Mouse (Mus musculus) cerebellum, adult 11 months (tissue): ENCODE measurements around the gene Rbm3.
A peak's percentile ranks its signal among the peaks of the same experiment; 100 is the strongest.
"Not testable (repeated sequence)": the region's sequence is repeated elsewhere in the genome, so short reads cannot be mapped to it uniquely, and the experiment has no call there.

ENCODE experiments used
- DNase-seq: peaks from one replicate; pipeline ENCODE4 v3.0.0; 2022

The Rbm3 gene

DNA sequence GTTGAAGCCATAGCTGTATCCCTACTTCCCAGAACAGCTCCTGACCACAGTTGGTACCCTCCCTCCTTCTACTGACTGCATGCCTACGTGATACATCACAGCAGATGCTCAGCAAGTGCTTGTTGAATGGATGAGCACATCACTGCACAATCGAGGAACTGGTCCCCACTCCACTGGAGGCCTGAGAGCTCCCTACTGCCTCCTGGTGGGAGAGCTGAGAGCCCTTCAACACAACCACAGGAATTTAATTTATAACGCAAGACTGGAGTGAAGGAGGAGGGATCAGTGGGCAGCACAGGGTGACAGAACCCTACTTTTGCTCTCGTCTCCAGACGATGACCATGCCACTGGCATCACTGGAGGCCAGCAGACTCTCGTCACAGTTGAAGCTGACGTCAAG lies 20.4 kb downstream of the Rbm3 start:
- no peak for DNase-seq

- DNase-seq, result peak; percentile 39
These were observed 21.7 kb downstream of the Rbm3 start for GRCm38 (mm10) chrX:8123821-8124470.

DNA sequence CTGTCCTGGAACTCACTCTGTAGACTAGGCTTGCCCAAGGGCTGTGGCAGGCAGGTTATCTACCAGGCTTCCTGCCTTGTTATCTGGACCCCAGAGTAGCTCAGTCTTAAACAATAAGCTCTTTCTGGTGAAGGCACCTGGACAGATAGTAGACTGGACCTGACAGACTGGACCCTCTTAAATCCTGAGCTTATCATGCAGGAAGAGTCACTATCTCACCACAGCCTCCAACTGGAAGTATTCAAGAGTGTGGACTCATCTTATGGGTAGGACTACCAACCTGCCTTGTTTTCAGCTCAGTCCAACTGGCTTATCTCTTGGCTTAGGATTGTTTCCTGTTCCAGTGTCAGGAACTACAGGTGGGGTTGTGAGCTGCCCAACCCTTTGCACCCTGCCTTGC lies 28.4 kb downstream of the Rbm3 start:
- no peak for DNase-seq

DNA sequence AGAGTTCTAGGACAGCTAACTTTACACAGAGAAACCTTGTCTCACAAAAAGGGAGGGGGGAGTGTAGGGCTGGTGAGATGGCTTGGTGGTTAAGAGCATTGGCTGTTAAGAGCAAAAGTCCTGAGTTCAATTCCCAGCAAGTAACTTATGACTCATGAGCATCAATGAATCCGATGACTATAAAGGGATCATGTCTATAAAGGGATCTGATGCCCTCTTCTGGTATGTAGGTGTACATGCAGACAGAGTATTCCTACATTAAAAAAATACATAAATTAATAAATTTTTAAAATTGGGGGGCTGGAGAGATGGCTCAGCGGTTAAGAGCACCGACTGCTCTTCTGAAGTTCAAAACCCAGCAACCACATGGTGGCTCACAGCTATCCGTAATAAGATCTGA lies 30.4 kb downstream of the Rbm3 start:
- DNase-seq, result no peak

GRCm38 (mm10) chrX:8105019-8105418 lies 40.7 kb downstream of the Rbm3 start:
- no peak for DNase-seq

DNA sequence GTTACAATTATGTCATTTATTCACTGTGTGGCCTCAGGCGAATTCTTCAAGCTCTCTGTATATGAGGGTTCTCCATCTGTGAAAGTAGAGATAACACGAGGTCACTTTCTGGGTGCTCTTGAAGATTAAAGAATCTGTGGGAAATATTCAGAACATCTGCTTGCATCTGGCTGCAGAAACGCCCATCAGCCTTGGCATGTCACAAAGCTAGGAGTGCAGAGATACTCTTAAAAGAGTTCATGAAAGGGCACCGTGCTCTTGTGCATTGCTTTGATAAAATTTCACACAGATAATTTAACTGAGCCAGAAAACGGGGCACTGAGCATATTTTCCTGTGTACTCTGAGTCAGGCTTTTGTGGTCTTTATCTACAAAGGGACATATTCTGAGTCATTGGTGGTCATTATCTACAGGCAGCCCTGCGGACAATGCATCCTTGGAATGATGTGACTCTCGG lies 43.4 kb downstream of the Rbm3 start:
- no peak for DNase-seq

DNA sequence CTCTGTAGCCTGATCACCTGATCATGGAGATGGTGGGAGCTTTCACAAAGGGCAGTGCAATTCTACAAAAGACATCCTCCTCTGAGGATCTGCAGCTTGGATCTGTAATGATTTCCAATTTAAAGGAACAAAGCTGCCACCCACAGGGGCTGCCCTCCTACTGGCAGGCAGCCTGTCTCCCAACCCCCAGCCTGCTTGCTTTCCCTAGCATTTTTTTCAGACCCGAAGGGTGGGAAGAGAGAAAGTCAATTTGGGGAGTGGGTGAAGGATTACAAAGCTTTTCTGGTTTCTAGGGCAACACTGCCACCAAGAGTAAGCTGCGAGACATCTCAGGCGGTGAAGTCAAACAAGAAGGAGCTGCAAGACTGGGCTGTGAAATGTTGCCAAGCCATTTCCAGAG lies 44.7 kb downstream of the Rbm3 start:
- no peak for DNase-seq

DNA sequence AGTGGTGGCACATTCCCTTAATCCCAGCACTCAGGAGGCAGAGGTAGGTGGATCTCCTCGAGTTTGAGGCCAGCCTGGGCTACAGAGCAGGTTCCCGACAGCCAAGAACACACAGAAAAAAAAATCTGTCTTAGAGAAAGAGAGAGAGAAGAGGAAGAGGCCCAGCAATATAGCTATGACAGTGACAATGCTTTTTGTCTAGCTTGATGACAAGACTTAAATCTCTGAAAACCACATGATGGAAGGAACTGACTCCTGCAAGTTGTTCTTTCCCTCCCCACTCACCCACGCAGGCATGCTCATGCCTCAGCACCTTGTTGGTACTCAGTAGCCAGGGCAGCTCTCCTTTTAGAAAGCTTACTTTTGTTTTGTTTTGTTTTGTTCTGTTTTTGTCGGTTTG lies 46.2 kb downstream of the Rbm3 start:
- no peak for DNase-seq

GRCm38 (mm10) chrX:8096787-8097242 lies 48.9 kb downstream of the Rbm3 start:
- peak; percentile 97 for DNase-seq

DNA sequence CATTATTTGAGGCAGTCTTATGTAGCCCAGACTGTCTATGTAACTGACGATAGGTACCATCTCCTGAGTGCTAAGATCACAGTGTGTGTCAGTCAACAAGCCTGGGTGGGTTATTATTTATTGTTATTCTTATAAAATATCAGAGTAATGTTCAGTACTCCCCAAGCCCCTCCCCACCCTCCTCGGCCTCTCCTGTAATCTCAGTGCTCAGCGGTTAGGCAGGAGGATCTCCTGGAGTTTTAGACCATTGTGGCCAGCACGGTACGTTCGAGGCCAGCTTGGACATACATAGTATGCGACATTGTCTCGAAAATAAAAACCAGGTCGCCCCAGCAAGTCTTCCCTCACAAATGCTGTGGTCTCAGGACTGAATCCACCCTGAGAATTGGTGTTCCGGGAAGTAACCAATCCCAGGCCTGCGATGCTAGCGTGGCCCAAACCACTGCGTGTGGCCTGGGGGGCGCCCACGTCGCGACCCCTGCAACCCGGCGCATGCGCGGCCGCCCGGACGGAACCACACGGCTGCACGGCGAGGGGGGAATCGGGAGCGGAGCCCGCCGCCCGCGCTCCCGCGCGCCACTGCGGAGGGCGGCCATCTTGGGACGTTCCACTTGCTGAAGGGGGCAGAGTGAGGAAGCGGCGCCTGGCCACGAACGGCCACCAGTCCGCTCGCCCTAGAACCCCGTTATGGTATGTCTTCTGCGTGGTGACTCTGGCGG lies 49.5 kb downstream of the Rbm3 start:
- DNase-seq, result peak; percentile 90

GRCm38 (mm10) chrX:8095546-8095945 lies 50.1 kb downstream of the Rbm3 start:
- DNase-seq, result no peak

- DNase-seq, result not testable (repeated sequence)
These were observed 54.7 kb downstream of the Rbm3 start for GRCm38 (mm10) chrX:8090954-8091347.

DNA sequence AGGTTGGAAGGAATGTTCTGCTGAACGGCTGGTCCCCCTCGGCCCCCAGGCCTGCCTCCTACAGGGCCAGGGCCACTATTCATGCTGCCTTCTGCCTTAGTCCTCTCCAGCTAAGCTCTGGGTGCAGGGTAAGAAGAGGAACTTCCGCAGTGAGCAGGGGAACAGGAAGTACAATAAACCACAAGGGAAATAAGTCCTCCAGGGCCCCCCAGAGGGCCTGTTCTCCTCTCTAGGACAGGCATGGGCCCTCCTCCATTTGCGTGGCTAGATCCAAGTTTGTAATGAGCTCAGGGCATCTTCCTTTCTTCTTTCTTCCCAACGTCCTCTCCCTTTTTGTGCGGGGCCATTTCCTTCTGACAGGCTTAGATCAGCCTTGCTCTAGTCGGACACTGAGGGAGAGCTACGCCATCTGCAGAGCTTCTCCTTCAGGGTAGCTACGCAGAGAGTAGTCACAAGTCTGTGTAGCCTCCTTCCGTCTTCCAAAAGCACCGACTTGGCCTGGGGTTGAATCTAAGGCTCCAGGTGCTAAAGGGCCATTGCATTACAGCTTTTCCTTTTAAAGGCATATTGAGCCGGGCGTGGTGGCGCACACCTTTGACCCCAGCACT lies 55.2 kb downstream of the Rbm3 start, which contains the start of gene Was:
Was (minus strand) TSS at position 153 of the 608 bp plus-strand sequence.
- DNase-seq, result no peak

DNA sequence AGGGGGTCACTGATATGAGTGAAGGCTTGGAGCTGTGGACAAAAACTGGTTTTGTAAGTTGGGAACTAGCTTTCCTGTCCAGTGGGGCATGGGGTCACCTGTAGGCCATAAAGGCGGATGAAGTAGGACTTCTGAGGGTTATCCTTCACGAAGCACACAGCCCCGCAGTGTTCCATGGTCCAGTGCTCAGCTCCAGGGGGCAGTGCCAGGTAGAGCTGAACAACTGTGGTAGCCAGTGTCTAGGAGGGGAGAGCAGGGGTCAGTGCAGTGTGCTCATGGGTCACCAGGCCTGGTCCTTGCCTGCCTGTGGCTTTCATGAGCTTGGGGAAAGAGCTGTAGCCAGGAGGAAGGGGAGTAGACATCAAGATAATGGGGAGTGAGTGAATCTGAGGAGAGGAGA lies 55.9 kb downstream of the Rbm3 start:
- no peak for DNase-seq
